Mouse (Mus musculus): ENCODE measurements around the gene Nrxn3.
A peak's percentile ranks its signal among the peaks of the same experiment; 100 is the strongest.

The Nrxn3 gene

GRCm38 (mm10) chr12:89198764-89199525, 476.3 kb downstream of the Nrxn3 start:
- no peak for DNase-seq

DNA sequence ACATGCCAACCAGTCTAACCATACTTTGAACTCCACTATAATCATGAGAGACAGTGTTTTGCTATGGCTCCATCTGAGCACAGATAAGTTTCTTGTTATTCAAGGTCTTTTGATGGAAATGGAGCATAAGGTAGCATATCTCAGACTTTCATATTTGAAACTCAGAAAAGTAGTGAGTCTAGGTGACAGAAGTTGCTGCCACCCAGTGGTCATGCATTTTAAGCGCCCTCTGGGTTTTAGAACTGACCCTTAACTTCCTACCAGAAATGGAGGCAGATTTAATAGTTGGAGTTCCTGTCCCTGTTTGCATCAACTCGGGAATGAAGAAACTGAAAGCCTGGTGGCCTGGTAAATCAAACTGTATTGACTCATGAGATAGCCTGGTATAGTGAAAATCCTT, 488.9 kb downstream of the Nrxn3 start:
- DNase-seq = peak; percentile 1

GRCm38 (mm10) chr12:89239826-89240225, 517.1 kb downstream of the Nrxn3 start:
- no peak for DNase-seq

DNA sequence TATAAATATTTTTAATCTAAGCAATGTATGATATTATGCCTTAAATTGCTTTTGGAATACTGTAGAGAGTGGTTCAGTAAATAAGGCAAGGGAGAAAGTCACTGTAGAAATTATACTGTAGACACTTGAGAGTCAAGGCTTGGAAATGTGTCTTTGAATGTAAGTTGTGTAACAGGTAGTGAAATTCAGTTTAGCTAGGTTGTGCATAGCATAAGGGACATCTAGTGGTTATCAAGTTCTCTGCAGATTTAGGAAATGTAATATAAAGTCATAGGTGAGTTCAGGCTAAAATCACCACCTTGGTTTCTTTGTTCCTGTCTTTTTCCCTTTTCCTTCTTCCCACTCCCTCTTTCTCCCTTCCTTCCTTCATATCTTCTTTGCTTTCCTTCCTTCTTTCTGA, 518.9 kb downstream of the Nrxn3 start:
- no peak for DNase-seq

GRCm38 (mm10) chr12:89242476-89242875, 519.8 kb downstream of the Nrxn3 start:
- no peak for DNase-seq

DNA sequence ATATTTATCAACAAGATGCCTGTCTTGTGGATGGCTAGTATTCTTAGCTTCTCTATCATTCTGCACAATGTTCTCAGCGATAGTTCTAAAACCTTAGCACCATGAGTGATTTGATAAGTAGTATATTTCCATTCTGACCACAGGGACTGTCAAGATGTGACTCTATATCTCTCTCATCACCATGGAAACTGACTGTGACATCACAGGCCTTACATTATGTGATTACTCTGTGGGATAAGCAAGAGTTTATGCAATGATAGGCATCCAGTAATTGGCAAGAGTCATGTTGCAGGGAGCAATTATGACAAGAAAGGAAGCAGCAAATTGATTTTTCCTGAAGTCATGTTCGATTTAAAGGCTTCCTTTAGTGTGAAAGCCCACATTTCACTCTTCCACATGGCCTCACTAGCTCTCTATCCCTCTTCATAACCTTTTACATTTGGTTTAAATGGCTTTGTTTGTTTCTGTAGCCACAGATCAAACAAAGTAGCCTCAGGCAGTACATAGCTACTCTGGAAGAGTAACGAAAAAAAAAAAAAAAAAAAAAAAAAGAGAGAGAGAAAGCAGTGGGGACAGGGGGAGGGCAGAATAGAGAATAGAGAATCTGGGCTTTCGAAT, 532.7 kb downstream of the Nrxn3 start:
- no peak for DNase-seq

- DNase-seq = no peak
Observed at GRCm38 (mm10) chr12:89258879-89259278, 536.2 kb downstream of the Nrxn3 start.

DNA sequence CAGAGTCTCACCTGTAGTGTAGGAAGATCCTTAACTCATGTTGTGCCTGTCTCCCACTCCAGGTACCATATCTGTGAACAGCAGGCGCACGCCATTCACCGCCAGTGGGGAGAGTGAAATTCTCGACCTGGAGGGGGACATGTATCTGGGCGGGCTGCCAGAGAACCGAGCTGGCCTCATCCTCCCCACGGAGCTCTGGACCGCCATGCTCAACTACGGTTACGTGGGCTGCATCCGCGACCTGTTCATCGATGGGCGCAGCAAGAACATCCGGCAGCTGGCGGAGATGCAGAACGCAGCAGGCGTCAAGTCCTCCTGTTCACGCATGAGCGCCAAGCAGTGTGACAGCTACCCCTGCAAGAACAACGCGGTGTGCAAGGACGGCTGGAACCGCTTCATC, 537.4 kb downstream of the Nrxn3 start:
- no peak for DNase-seq

DNA sequence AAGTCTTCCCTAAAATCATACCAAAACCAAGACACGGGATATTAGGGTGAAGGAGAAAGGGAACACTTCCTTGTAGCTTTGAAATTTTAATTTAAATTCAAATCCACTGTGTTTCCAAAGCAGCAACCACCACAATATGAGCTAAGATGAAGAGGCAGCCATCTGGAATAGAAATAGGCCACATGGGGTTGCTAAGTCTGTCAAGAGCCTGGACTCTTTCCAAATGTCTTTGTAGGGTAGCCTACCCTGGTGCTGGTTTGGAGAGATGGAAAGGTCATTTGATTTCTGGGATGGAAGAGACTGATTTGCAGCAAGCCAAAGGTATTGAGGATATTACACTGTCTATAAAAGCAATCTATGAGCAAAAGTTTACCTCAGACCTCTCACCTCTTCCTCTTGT, 539.6 kb downstream of the Nrxn3 start:
- no peak for DNase-seq

DNA sequence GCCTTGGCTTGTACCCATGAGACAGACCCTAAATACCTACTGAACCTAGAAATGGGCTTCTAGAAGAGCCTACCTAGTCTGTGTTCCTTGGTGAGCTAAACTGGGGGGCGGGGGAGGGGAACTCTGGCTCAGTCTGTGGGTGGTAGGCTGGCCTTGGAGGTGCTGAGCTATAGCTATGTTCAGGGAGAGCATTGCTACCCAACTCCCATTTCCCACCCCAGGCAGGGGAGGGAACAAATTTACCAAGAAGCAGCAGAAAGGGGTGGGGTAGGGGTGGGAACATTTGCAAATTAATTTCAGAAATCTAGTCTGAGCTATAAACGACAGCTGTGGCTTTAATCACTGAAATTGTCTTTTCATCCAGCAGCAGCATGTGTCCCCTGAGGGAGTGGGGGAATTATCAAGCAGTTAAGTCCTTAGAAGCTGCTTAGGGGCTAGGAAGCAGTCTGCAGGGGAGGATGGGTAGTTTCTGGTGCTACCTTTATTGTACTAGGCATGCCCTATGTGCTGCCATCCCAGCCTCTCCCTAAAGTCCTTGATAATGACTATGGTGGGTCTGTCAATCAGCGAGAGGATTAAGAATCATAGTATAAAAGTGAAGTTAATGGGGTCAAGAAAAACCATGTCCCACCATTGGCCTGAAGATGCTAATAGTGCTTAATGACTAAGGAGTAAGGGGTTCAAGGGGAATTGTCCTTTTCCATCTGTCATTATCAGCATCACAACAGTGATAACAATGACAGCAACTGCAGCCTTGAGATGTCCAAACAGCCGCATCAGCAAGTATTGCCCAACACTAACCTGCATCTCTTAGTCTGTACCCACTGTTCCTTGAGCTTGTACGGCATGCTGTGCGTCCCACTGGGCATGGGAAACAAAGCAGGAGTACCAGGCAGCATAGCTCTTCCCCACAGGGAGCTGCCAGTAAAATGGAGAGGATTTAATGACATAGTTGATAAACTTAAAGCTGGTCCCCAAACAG, 560.0 kb downstream of the Nrxn3 start:
- DNase-seq = no peak

DNA sequence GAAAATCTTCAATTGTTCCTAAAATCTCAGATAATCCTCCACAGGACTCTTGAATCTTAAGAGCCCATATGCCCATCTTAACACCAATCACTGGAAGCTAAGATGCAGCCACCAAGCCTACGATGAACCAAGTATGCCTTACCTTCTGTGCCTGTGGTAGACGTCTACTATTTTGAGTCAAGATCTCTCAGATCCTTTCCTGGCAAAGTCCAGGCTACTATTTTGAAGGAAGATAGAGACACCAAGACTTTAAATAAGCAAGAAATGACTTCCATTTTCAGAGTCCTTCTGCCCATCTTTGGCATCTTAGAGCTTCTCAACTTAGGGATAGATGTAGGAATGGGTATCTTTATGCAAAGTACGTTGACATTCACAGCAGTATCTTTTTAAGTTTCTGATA, 561.7 kb downstream of the Nrxn3 start:
- DNase-seq = no peak

- DNase-seq = no peak
Observed at GRCm38 (mm10) chr12:89287037-89287436, 564.4 kb downstream of the Nrxn3 start.

DNA sequence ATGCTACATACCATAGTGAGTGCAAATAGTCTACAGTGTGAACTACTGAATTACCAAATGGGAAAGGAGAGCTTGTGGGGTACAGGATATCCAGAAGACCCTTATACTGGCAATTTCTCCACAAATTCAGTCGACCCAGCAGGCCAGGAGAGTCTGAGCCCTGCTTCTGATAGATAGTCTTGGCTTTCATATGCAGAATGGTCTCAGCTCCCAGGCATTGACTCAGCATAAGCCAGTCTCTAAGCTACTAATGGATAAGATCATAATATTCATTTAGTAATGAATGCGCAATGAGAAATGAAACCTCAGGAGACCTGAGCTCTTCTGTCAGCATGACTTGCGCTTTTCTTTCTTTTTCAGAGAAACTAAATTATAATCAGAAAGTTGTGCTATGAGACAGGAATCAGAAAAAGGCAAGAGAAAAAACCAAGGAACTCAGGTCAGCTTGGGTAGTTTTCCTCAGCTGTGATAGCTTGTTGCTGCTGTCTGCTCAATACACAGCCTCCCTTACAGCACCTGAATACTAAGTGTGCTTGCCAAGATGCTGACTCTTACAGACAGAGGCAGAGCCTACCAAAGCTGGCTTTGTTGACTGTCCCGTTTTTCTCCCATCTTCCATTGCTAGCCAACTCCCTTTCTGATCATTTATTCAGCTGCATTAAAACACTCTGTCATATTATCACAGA, 567.1 kb downstream of the Nrxn3 start:
- DNase-seq = no peak

GRCm38 (mm10) chr12:89290736-89291574, 568.3 kb downstream of the Nrxn3 start:
- no peak for DNase-seq

DNA sequence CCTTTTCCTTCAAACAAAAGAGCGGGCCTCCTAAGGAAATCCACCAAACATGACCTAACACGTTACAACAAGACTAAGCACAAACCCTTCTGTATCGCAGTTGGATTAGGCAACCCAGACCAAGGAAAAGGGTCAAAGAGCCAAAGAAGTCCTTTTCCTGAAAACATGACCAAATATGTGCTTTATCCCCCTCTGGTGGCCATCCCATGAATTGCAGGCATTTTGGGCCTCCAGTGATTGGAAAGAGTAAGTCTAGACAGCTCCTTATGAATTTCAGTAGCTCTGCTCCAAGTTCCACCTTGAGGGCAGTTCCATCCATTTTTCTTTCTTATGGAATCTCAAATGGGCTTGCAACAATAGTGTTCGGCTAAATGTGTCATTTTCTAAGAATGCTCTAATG, 579.3 kb downstream of the Nrxn3 start:
- peak; percentile 63 for DNase-seq

GRCm38 (mm10) chr12:89310200-89310599, 587.5 kb downstream of the Nrxn3 start:
- DNase-seq = no peak

DNA sequence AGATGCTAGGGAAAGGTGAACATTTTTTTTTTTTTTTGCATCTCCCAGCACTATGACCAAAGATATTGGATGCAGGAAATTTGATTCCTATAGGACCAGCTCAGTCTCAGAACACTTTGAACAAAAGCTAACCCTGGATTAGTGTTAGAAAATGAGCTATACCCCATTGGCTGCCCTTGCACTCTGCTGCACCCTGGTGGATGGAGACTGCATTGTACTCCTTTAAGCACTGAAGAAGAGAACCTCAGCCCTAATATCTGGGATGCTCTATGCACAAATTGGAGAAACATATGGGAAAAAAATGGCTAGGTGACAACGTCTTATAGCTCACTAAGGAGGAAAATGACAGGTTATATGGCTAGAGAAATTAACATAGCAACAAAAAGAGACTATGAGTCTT, 589.9 kb downstream of the Nrxn3 start:
- DNase-seq = peak; percentile 23

DNA sequence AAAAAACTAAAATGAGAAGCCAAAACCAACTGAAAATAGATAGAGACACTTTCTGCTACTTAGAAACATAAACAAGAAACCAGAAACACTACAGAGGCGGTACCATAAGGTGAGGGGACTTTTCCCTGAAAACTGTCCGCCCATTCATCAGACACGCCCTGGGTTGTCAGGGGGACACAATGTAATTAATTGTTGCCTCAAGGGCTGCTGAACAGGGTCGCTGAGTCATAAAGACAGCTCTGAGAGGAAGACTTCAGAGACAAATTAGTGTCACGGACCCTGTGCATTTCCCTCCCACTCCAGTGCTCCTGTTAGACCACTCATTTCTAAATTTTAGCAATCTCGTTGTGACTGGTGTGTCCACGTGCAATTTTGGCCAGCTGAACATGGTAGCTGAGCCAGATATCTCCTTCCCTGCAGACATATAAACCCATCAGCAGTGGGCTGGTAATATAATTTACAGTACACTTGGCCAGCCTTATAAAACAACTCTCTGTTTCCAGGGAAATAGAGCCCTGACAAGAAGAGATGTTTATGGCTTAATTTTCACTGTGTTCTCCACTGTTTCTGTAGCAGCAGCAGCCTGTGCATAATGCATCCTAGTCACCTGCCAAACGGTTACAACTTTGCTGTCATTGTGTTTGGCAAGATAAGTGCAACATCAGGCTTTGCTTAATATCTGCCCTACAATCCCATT, 603.3 kb downstream of the Nrxn3 start:
- DNase-seq = no peak

DNA sequence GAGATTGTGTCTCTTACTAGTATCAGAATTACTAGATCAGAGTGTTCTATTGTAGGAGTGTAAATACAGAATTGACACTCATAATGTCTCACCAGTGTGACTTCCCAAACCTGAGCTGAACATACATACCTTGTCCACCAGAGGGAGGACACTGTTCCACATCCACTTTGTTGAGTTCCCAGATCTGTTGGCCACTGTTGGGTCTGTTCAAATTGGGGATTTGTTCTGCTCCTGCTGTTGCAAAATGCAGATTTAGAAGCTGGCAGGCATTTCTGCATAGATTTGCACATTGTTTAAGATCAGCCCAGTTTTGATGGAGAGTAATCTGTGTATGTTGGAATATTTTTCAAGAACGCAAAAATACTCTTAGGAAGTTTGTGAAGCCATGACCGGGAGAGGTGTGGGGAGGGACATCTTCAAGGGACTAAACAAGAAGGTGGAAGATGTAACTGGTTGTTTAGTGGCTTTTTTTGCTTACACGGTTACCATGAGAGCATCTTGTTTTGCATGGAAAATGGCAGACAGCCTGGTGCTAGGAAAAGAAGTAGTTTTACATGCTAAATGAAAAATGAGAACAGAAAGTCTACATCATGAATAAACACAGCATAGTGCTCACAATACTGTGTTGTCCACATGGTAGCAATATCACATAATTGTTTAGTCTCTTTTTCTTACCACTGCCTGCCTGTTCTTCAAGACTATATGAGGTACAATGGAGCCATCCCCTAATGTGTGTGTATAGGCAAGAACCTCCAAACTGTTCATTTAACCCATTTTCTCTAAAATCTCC, 609.0 kb downstream of the Nrxn3 start:
- DNase-seq = no peak

- no peak for DNase-seq
Observed at GRCm38 (mm10) chr12:89333486-89333885, 610.8 kb downstream of the Nrxn3 start.

Data from kidney, adult 9 months (tissue).